8 mouse cellular contexts compared by ENCODE assay signal in the genomic region with DNA sequence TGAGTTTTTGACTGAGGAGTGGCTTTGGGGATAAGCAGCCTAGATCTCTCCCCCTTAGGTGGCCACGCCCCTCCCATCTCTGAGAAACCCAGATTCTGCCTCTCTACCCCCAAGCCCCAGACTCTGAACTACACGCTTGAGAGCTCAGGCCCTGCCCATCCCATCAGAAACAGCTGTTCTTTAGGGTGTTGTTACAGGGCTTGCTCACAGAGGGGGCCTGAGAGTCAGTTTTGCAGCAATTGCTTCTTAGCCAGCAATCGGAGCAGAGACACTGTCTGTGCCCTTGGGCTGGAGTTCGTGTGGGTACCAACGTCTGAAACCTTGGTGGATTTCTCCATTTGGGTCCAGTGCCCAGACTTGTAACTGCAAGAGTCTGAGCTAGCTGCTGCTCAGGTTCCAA. TPM values are rescaled to one million over a fixed set of nuclear protein-coding genes. Genes with fewer than 3 reads are reported as not detected.
DNase-seq lines count a peak whose midpoint lies in the region; ATAC-seq and TF ChIP-seq lines count a peak whose summit lies in the region.
"Had no signal": no experiment of that assay in that cellular context is flagged by ENCODE, and none has a peak within 500 bp of the region (broad histone marks: within the 10 kb centered on the region; RNA-seq: fewer than 3 reads in every experiment).

No protein-coding gene starts in this region.

- no peaks in the 10 kb centered on the region for H3K9me3 ChIP-seq in hindbrain, embryonic 16.5 days (ENCODE audit: control insufficient read depth, low read length)
- no peaks in the 10 kb centered on the region for H3K9me3 ChIP-seq in midbrain, embryonic 15.5 days

- intact Hi-C loops in left cerebral cortex, postnatal 4 days (cut with DNase I): loop anchor here (5.0 kb wide), 2 partner anchors 201 to 569 kb away; no protein-coding TSS in a partner anchor

- peak; percentile 55 for DNase-seq in WW6 (ENCODE audit: low read depth, low spot score)
- DNase-seq in frontal cortex, adult 2 months (ENCODE audit: extremely low spot score in 1 of 2, low spot score in 1 of 2): peak; percentile 31 to 73
- peak; percentile 75 for DNase-seq in left cerebral cortex, postnatal 4 days
- DNase-seq in splenic B cell, adult 2 months (ENCODE audit: low read depth, low spot score): peak; percentile 58

- no peaks in the 10 kb centered on the region for H3K4me1 ChIP-seq in bone marrow, adult 2 months (ENCODE audit: control insufficient read depth, insufficient read depth, low read length)
- H3K4me1 ChIP-seq in hindbrain, embryonic 16.5 days (ENCODE audit: control insufficient read depth, insufficient read depth, low read depth, low read length): peaks cover 36% of the 10 kb centered on the region
- peaks cover 48% of the 10 kb centered on the region for H3K4me1 ChIP-seq in midbrain, embryonic 15.5 days

- H3K27ac ChIP-seq in bone marrow, adult 2 months (ENCODE audit: control insufficient read depth, insufficient read depth, low read depth, low read length, poor library complexity): no peak overlapping the region
- no peak overlapping the region for H3K27ac ChIP-seq in hindbrain, embryonic 16.5 days (ENCODE audit: low read depth, low read length)
- no peak overlapping the region for H3K27ac ChIP-seq in midbrain, embryonic 15.5 days

- no peak overlapping the region for H3K4me2 ChIP-seq in hindbrain, embryonic 16.5 days (ENCODE audit: low read length)
- 0 out of 2 replicates have a peak overlapping the region, but pooled peaks have one; percentile 1 for H3K4me2 ChIP-seq in midbrain, embryonic 15.5 days

- 0 out of 2 replicates have a peak overlapping the region, but pooled peaks have one; percentile 22 for H3K9ac ChIP-seq in hindbrain, embryonic 16.5 days (ENCODE audit: low read depth, low read length)
- H3K9ac ChIP-seq in midbrain, embryonic 15.5 days: no peak overlapping the region; the same call in 1 of the 2 replicates

- no peak for TF ChIP-seq POLR2A in bone marrow, adult 2 months (IDR thresholded peaks at IDR 0.05; ENCODE audit: borderline replicate concordance, control insufficient read depth, low read depth, low read length)

- peak; percentile 46; the same call in 1 of the 2 replicates for ATAC-seq in hindbrain, embryonic 16.5 days
- ATAC-seq in midbrain, embryonic 15.5 days (replicated peaks): peak; percentile 28

- WGBS in bone marrow, adult 2 months: 7% methylated on average over 5 of the region's 5 CpGs
- WGBS in hindbrain, embryonic 16.5 days: 0% methylated on average over 5 of the region's 5 CpGs
- WGBS in midbrain, embryonic 15.5 days: under 1% methylated on average over 5 of the region's 5 CpGs

- TF ChIP-seq CTCF in bone marrow, adult 2 months (IDR thresholded peaks at IDR 0.05; ENCODE audit: control insufficient read depth, insufficient read depth, low read length): peak; percentile 14; the same call in 1 of the 2 replicates

- no peak overlapping the region for H3K4me3 ChIP-seq in bone marrow, adult 2 months (replicated peaks; ENCODE audit: control insufficient read depth, low read depth, low read length)
- H3K4me3 ChIP-seq in hindbrain, embryonic 16.5 days (ENCODE audit: low read length): no peak overlapping the region
- H3K4me3 ChIP-seq in midbrain, embryonic 15.5 days: no peak overlapping the region
- H3K4me3 ChIP-seq: myocyte had no signal

- no peaks in the 10 kb centered on the region for H3K36me3 ChIP-seq in hindbrain, embryonic 16.5 days (ENCODE audit: control insufficient read depth, insufficient read depth, low read length)
- H3K36me3 ChIP-seq in midbrain, embryonic 15.5 days (replicated peaks): no peaks in the 10 kb centered on the region
- no peaks in the 10 kb centered on the region for H3K36me3 ChIP-seq in splenic B cell, adult 2 months (ENCODE audit: control insufficient read depth, insufficient read depth, low read length, poor library complexity, severe bottlenecking)

- peaks cover 9% of the 10 kb centered on the region for H3K27me3 ChIP-seq in hindbrain, embryonic 16.5 days (replicated peaks; ENCODE audit: control insufficient read depth, insufficient read depth, low read length)
- 0 out of 2 replicates have a peak, but pooled peaks cover 5% of the 10 kb centered on the region for H3K27me3 ChIP-seq in midbrain, embryonic 15.5 days (replicated peaks)
- H3K27me3 ChIP-seq in splenic B cell, adult 2 months (ENCODE audit: control insufficient read depth, insufficient read depth, low read length, poor library complexity, severe bottlenecking): 0 out of 2 replicates have a peak, but pooled peaks cover 2% of the 10 kb centered on the region

RNA-seq across cellular contexts. Expression of gene Sdk2, which starts 1.5 kb away (rescaled TPM):
- polyA plus RNA-seq in bone marrow, adult 2 months (2011; ENCODE audit: insufficient read depth, insufficient read length, low replicate concordance, missing spikeins): 0.17 and 0.45 TPM in 2 replicates
- 7.8 and 8.6 TPM in 2 replicates for polyA plus RNA-seq in frontal cortex, adult 2 months (2012; rRNA removed)
- 3.3 and 3.6 TPM in 2 replicates for polyA plus RNA-seq in hindbrain, embryonic 16.5 days (2015; fragmentation: Nextera tagmentation; extraction: Ambion mirVana)
- total RNA-seq in left cerebral cortex, postnatal 4 days (2021): 10 to 100 TPM; 23.8 to 24.8 TPM
- polyA plus RNA-seq in midbrain, embryonic 15.5 days (2015; fragmentation: Nextera tagmentation; extraction: Ambion mirVana): 4.6 and 6.0 TPM in 2 replicates
